Mouse (Mus musculus): ENCODE measurements around the gene Spin1. TPM values are rescaled to one million over a fixed set of nuclear protein-coding genes. Genes with fewer than 3 reads are reported as not detected.
A peak's percentile ranks its signal among the peaks of the same experiment; 100 is the strongest.
"Not testable (repeated sequence)": the region's sequence is repeated elsewhere in the genome, so short reads cannot be mapped to it uniquely, and the experiment has no call there.

Spin1 gene
- 140 and 145 TPM in 2 replicates for polyA plus RNA-seq (2016; fragmentation: Nextera tagmentation; extraction: Ambion mirVana)

DNA sequence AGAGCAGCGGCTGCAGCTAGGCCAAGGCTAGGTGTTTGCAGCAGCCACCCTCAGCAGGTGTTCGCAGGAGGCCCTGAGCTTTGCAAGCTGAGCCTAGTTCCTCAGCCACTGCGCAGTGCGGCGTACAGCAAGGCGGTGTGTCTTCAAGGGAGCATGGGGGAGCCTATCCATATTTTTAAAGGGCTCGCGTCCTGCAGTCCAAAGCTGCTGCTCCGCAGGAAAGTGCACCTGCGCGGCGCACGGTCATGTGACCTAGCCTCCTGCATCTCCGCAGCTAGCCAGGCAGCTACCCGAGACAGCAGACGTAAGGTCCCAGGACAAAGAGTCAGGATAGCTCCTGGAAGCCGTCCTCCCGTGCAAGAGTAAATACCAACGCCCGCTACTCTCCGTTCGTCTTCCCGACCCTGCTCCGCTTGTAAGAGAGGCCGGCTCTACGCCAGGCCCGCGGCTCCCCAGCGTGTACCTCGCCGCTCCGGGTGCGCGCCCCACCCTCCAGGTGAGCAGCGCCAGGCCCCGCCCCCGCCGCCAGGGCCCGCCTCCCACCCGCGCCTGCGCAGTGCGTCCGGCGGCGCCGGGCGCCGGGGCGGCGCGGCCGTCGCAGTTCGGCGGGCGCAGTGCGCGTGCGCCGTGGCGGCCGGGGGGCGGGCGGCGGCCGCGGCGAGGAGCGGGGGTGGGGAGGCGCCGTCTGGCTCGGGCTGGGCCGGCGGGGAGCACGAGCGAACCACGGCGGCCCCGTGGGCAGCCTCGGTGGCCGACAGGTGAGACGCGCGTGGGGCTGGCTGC is at the start of gene Spin1:
Gene Spin1, plus strand, starts transcription at position 648 of the 783 bp plus-strand sequence.
- peak within 1 kb of the TSS; percentile 98 for H3K9ac ChIP-seq
- peaks cover 7% of the 10 kb centered on the region; the same call in 1 of the 2 replicates for H3K36me3 ChIP-seq
- WGBS: under 1% methylated on average over 81 of the region's 85 CpGs
- ATAC-seq (ENCODE audit: insufficient number of reproducible peaks, insufficient read depth, low FRiP score, low TSS enrichment): peak; percentile 79
- peak within 1 kb of the TSS; percentile 96 for H3K27ac ChIP-seq
- peak within 1 kb of the TSS; percentile 94 for H3K4me2 ChIP-seq (replicated peaks)
- peak within 1 kb of the TSS; percentile 85 for H3K4me3 ChIP-seq
- H3K27me3 ChIP-seq: no peaks in the 10 kb centered on the region
- H3K9me3 ChIP-seq: no peaks in the 10 kb centered on the region
- peaks cover 10% of the 10 kb centered on the region; the same call in 1 of the 2 replicates for H3K4me1 ChIP-seq

DNA sequence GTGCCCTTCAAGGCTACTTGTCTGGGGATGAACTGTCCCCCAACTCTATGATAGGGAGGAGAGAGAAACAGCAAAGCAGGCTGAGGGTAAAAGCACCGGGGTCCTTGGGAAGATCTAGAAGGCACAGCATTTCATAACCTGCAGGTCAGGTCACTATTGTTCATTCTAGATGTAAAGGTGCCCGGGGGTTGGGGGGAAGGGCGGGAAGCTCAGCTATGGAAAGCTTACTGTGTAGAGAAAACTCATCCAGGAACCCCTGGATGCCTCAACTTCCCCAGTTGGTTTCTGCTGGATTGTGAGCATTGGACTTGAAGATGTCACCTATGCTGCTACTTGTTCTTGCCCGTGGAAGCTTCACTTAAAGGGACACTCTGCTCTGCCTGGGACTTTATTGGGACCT is 49.7 kb upstream of the Spin1 start:
- WGBS: 88% methylated on average over 4 of the region's 4 CpGs
- Histone ChIP-seq H3K4me3 (no peak overlapping the region), H3K27ac (no peak overlapping the region), H3K9ac (no peak overlapping the region), H3K27me3 (no peaks in the 10 kb centered on the region), H3K9me3 (no peaks in the 10 kb centered on the region), H3K4me1 (no peaks in the 10 kb centered on the region), H3K36me3 (no peaks in the 10 kb centered on the region), H3K4me2 (replicated peaks) (no peak overlapping the region)
- ATAC-seq (ENCODE audit: insufficient number of reproducible peaks, insufficient read depth, low FRiP score, low TSS enrichment): no peak

DNA sequence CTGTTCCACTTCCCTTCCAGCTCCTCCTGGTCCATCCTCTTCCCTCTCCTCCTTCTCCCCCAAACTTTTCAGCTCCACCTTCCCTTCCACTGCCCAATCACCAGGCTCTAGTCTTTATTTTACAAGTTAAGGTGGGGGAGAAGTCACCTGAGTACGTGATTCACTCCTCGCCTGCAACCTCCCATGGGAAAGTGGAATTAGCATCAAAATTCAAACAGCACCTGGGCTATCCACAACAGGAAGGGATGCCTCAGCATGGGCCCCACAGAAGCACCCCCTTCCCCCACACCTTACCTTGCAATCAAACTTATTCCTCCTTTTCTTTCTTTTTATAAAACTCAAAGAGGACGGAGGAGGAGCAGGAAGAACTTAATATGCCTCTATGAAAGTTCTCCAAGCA is 48.3 kb upstream of the Spin1 start:
- H3K4me3 ChIP-seq: no peak overlapping the region

DNA sequence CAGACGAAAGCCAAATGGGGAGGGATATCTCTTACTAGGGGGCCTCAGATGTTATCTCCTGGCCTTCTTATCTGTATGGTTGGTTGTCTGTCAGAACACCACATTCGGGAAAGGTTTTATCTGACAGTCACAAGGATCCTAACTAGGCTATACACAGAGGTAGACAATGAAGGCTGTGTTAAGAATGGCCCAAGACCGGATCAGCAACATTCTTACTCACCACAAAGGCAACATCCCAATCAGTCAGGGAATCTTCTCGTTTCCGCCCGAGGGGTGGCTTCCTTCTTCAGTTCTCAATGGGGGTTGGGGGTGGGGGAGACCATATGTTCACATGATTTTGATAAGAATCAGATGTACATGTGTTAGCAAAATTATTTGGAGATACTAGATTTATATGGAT is 37.7 kb upstream of the Spin1 start:
- Histone ChIP-seq H3K27ac (no peak overlapping the region), H3K4me3 (no peak overlapping the region), H3K4me2 (replicated peaks) (no peak overlapping the region), H3K27me3 (no peaks in the 10 kb centered on the region), H3K36me3 (no peaks in the 10 kb centered on the region), H3K4me1 (no peaks in the 10 kb centered on the region), H3K9ac (no peak overlapping the region), H3K9me3 (no peaks in the 10 kb centered on the region)
- no peak for ATAC-seq (ENCODE audit: insufficient number of reproducible peaks, insufficient read depth, low FRiP score, low TSS enrichment)
- 50% methylated on average over 6 of the region's 6 CpGs for WGBS

More for the DNA sequence above, 48.3 kb upstream of the Spin1 start:
- no peaks in the 10 kb centered on the region for H3K27me3 ChIP-seq
- H3K9me3 ChIP-seq: no peaks in the 10 kb centered on the region
- ATAC-seq (ENCODE audit: insufficient number of reproducible peaks, insufficient read depth, low FRiP score, low TSS enrichment): no peak
- no peaks in the 10 kb centered on the region for H3K36me3 ChIP-seq
- no peak overlapping the region for H3K9ac ChIP-seq
- 63% methylated on average over 3 of the region's 3 CpGs for WGBS
- no peak overlapping the region for H3K4me2 ChIP-seq (replicated peaks)
- no peak overlapping the region for H3K27ac ChIP-seq
- no peaks in the 10 kb centered on the region for H3K4me1 ChIP-seq

DNA sequence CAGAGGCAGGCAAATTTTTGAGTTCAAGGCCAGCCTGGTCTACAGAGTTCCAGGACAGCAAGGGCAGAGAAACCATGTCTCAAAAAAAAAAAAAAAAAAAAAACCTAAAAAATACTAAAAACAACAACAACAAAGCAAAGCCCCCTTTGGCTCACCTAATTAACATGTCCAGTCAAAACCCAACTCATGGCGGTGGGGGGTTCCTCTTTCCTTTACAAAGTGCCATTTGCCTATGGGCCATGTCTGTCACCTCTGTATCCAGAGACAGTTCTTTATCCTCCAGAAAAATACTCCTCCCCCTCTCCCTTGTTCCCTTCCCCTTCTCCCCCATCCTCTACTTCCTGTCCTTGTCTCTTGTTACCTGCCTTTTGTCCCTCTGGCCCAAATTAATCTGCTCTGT is 37.0 kb upstream of the Spin1 start:
- 76% methylated on average over 1 of the region's 1 CpGs for WGBS

DNA sequence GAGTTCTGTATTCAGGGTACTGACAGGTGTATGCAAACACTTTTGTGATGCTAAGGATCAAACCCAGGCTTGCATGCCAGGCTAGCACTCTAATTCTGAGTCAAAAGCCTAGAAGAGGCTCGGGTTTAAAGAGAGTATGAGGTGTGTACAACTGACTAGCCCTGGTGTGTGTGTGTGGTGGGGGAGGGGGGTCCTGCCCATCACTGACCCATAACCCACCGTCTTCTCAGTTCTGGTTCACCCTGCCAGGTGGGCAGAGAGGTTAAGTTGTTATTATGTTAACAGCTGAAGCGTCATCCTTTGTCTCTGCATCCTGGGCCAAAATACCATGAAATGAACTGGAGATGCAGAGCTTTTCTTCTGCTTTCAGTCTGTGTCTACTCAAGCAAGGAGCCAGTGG is 36.3 kb upstream of the Spin1 start:
- H3K9me3 ChIP-seq: no peaks in the 10 kb centered on the region
- no peak overlapping the region for H3K27ac ChIP-seq
- no peak for ATAC-seq (ENCODE audit: insufficient number of reproducible peaks, insufficient read depth, low FRiP score, low TSS enrichment)
- H3K4me2 ChIP-seq (replicated peaks): no peak overlapping the region
- 60% methylated on average over 3 of the region's 3 CpGs for WGBS
- no peak overlapping the region for H3K9ac ChIP-seq
- H3K36me3 ChIP-seq: no peaks in the 10 kb centered on the region
- H3K27me3 ChIP-seq: no peaks in the 10 kb centered on the region
- H3K4me3 ChIP-seq: no peak overlapping the region
- H3K4me1 ChIP-seq: no peaks in the 10 kb centered on the region

More for the DNA sequence above, 37.0 kb upstream of the Spin1 start:
- Histone ChIP-seq H3K36me3 (no peaks in the 10 kb centered on the region), H3K4me2 (replicated peaks) (no peak overlapping the region), H3K27ac (no peak overlapping the region), H3K9ac (no peak overlapping the region), H3K4me3 (no peak overlapping the region), H3K27me3 (no peaks in the 10 kb centered on the region), H3K9me3 (no peaks in the 10 kb centered on the region), H3K4me1 (no peaks in the 10 kb centered on the region)
- no peak for ATAC-seq (ENCODE audit: insufficient number of reproducible peaks, insufficient read depth, low FRiP score, low TSS enrichment)

DNA sequence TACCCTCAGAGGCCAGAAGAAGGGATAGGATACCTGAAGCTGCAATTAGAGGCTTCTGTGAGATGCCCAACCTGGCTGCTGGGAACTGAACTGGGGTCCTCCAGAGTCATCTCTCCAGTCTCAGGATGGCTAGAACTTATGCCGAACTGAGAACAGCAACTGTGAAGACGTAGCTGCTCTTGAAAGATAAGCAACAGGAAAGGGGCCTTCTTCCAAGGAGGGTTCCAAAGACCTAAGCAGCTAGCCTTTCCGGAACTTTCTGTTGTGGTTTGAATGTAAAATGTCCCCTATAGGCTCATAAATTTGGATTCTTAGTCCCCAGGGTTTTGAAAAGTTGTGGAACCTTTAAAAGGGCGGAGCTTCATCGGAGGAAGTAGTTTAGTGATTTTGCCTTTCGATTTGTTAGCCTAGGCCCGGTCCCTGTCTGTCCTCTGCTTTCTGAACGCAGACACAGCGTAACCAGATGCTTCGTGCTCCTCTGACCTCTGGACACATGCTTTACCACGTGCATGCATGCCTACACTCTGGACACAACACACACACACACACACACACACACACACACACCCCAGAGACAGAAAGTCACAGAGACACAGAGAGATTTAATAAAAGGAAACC is 29.5 kb upstream of the Spin1 start:
- Histone ChIP-seq H3K4me2 (replicated peaks) (no peak overlapping the region), H3K36me3 (no peaks in the 10 kb centered on the region), H3K27ac (no peak overlapping the region), H3K4me3 (no peak overlapping the region), H3K27me3 (no peaks in the 10 kb centered on the region), H3K4me1 (0 out of 2 replicates have a peak, but pooled peaks cover 5% of the 10 kb centered on the region), H3K9me3 (no peaks in the 10 kb centered on the region), H3K9ac (no peak overlapping the region)
- WGBS: 72% methylated on average over 11 of the region's 11 CpGs
- ATAC-seq (ENCODE audit: insufficient number of reproducible peaks, insufficient read depth, low FRiP score, low TSS enrichment): no peak

DNA sequence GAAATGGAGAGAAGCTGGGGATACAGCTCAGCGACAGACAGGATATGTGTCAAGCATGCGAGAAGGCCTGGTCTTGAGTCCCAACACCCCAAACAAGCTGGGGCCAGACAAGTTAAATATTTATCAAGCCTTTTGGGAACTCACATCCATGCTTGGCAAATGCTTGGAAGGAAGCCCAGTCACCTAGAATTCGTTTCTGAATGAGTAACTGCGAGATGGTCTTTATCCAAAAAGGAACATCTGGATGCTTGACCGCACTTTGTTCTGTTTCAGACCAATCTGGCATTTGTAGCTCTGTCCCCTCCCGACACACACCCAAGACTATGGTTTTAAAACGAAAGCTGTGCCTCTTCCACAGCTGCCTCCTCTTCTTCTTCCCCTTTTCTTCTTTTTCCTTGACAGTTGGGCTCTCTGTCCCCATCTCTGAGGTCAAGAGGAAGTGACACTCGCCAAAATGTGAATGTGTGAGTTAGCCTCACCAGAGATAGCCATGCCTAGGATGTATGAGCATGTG is 28.9 kb upstream of the Spin1 start:
- no peaks in the 10 kb centered on the region for H3K36me3 ChIP-seq
- H3K27me3 ChIP-seq: no peaks in the 10 kb centered on the region
- no peak overlapping the region for H3K9ac ChIP-seq
- no peaks in the 10 kb centered on the region for H3K9me3 ChIP-seq
- no peak for ATAC-seq (ENCODE audit: insufficient number of reproducible peaks, insufficient read depth, low FRiP score, low TSS enrichment)
- 78% methylated on average over 8 of the region's 8 CpGs for WGBS
- no peak overlapping the region for H3K27ac ChIP-seq
- H3K4me3 ChIP-seq: no peak overlapping the region
- H3K4me2 ChIP-seq (replicated peaks): no peak overlapping the region
- 0 out of 2 replicates have a peak, but pooled peaks cover 5% of the 10 kb centered on the region for H3K4me1 ChIP-seq

DNA sequence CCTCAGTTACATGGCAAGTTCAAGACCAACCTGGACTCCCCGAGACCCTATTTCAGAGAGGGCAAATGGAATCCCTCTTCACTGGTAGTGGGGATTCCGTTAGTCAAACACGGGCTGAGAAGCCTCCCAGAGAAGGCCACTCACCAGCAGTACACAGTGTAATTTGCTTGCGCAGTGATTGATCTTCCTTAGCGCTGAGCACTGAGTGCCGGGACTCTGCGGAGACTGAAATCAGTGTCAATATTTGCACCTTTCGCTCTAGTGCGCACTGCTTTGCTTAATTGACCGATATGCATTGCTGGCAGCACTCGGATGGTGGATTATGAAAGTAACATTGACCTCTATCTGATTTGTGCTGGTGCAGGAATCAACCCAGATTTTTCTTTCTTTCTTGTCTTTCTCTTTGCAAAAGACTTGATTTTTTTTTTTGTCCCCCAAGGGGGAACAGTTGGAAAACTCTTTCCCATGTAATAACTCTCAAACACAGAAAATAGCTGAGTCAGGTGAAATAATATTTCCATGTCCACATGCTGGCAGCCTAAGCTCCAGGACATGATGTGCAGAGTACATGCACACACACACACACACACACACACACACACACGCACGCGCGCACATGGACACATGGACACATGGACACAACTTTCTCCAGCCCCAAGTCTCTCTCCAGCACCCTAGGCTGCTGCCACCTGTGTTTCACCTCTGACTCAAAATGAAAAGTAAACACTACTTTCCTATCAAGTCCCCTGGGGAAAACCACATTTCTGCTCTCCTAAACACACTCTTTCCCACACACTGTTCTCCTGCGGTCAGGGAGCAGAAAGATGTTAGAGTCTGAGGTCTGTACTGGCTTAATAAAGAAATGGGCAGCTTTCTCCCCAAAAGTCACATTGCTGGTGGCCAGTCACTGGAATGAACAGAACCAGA is 27.5 kb upstream of the Spin1 start:
- Histone ChIP-seq H3K27ac (no peak overlapping the region), H3K4me1 (0 out of 2 replicates have a peak, but pooled peaks cover 5% of the 10 kb centered on the region), H3K9me3 (no peaks in the 10 kb centered on the region), H3K36me3 (no peaks in the 10 kb centered on the region), H3K27me3 (no peaks in the 10 kb centered on the region), H3K4me2 (replicated peaks) (no peak overlapping the region), H3K4me3 (no peak overlapping the region), H3K9ac (no peak overlapping the region)
- ATAC-seq (ENCODE audit: insufficient number of reproducible peaks, insufficient read depth, low FRiP score, low TSS enrichment): no peak
- 85% methylated on average over 16 of the region's 16 CpGs for WGBS

DNA sequence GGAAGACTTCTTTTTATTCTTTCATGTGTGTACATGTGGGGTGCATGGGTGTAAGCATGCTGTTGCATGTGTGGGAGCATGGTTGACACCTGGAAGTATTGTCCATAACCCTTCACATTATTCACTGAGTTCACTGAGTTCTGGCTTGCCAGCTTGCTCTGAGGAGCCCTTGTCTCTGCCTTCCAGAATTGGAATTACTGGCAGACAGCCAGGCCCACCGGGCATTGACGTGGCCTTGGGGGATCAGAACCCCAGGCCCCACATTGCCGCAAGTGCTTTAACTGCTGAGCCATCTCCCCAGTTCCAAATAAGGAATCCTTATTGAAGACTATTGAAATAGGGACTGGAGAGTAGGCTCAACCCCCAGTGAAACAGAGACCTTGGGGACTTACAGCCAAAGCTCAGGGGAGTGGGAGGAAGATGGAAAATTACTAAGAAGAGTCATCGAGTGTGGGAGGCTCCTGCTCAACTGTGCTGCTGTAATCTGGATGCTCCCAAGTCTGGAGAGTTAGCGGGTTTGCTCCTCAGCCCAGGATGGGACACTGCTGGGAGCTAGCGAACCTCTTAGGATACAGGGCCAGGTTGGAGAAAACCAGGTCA is 26.5 kb upstream of the Spin1 start:
- Histone ChIP-seq H3K4me3 (no peak overlapping the region), H3K27ac (no peak overlapping the region), H3K9me3 (no peaks in the 10 kb centered on the region), H3K9ac (no peak overlapping the region), H3K27me3 (no peaks in the 10 kb centered on the region), H3K4me1 (0 out of 2 replicates have a peak, but pooled peaks cover 5% of the 10 kb centered on the region), H3K36me3 (no peaks in the 10 kb centered on the region), H3K4me2 (replicated peaks) (no peak overlapping the region)
- 80% methylated on average over 6 of the region's 6 CpGs for WGBS
- no peak for ATAC-seq (ENCODE audit: insufficient number of reproducible peaks, insufficient read depth, low FRiP score, low TSS enrichment)

DNA sequence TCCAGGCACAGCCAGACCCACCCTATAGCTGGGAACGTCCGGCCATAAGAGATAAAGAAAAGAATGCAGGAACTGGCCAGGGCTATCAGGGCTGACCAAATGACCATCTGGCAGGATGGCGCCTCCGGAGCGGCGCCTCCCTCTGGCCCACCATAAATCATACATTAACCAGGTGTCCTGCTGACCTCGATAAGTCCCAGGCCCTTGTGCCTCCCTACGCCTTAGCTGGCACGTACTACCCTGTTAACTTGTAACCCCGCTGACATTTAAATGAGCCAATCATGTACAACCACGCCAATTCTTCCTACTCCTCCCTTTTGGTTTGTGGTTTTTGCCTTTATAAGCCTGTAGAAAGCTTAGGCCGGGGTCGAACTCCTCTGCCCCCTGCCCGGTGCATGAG is 24.5 kb upstream of the Spin1 start:
- H3K9me3 ChIP-seq; H3K4me2 ChIP-seq (replicated peaks); H3K36me3 ChIP-seq; ATAC-seq (ENCODE audit: insufficient number of reproducible peaks, insufficient read depth, low FRiP score, low TSS enrichment); H3K4me3 ChIP-seq; H3K27me3 ChIP-seq; H3K4me1 ChIP-seq; H3K27ac ChIP-seq; H3K9ac ChIP-seq: not testable (repeated sequence)
- 98% methylated on average over 14 of the region's 14 CpGs for WGBS

Data from embryonic facial prominence, embryonic 12.5 days (tissue).